Mouse (Mus musculus) cerebellum, adult 9-10 months (tissue): ENCODE data around the gene Iqsec1.

ENCODE experiments used
- DNase-seq: peaks from one replicate; pipeline ENCODE4 v3.0.0; 2022

The Iqsec1 gene

GRCm38 (mm10) chr6:90753656-90754055 lies 234.8 kb downstream of the Iqsec1 start:
- no peak for DNase-seq

GRCm38 (mm10) chr6:90751624-90752023 lies 236.9 kb downstream of the Iqsec1 start:
- DNase-seq = no peak

- DNase-seq = no peak
Observed at GRCm38 (mm10) chr6:90750091-90750490, 238.4 kb downstream of the Iqsec1 start.

- DNase-seq = no peak
Observed at GRCm38 (mm10) chr6:90749414-90749937, 239.0 kb downstream of the Iqsec1 start.

- no peak for DNase-seq
Observed at GRCm38 (mm10) chr6:90748976-90749375, 239.5 kb downstream of the Iqsec1 start.

- peak; percentile 79 for DNase-seq
Observed at GRCm38 (mm10) chr6:90746331-90746864, 242.1 kb downstream of the Iqsec1 start.

- no peak for DNase-seq
Observed at GRCm38 (mm10) chr6:90745401-90746198, 242.9 kb downstream of the Iqsec1 start.

- DNase-seq = no peak
Observed at GRCm38 (mm10) chr6:90742453-90742852, 246.0 kb downstream of the Iqsec1 start.

GRCm38 (mm10) chr6:90741717-90742116 lies 246.8 kb downstream of the Iqsec1 start:
- DNase-seq = no peak

GRCm38 (mm10) chr6:90741056-90741420 lies 247.4 kb downstream of the Iqsec1 start:
- DNase-seq = no peak

- DNase-seq = no peak
Observed at GRCm38 (mm10) chr6:90740348-90741055, 248.0 kb downstream of the Iqsec1 start.

- peak; percentile 95 for DNase-seq
Observed at GRCm38 (mm10) chr6:90737376-90737775, 251.1 kb downstream of the Iqsec1 start.

GRCm38 (mm10) chr6:90736691-90737245 lies 251.7 kb downstream of the Iqsec1 start:
- DNase-seq = peak; percentile 75

GRCm38 (mm10) chr6:90736074-90736672 lies 252.3 kb downstream of the Iqsec1 start:
- peak; percentile 75 for DNase-seq

GRCm38 (mm10) chr6:90735396-90736036 lies 253.0 kb downstream of the Iqsec1 start:
- no peak for DNase-seq

GRCm38 (mm10) chr6:90734806-90735205 lies 253.7 kb downstream of the Iqsec1 start:
- DNase-seq = no peak

GRCm38 (mm10) chr6:90731327-90731726 lies 257.2 kb downstream of the Iqsec1 start:
- no peak for DNase-seq

GRCm38 (mm10) chr6:90729829-90730228 lies 258.7 kb downstream of the Iqsec1 start:
- DNase-seq = peak; percentile 74

GRCm38 (mm10) chr6:90728491-90728931 lies 260.0 kb downstream of the Iqsec1 start:
- DNase-seq = peak; percentile 91

- DNase-seq = no peak
Observed at GRCm38 (mm10) chr6:90727826-90728225, 260.7 kb downstream of the Iqsec1 start.

GRCm38 (mm10) chr6:90726711-90727122 lies 261.8 kb downstream of the Iqsec1 start:
- DNase-seq = no peak

GRCm38 (mm10) chr6:90725526-90725925 lies 263.0 kb downstream of the Iqsec1 start:
- no peak for DNase-seq
